ENCODE assay signal across 9 mouse cellular contexts in the genomic region with DNA sequence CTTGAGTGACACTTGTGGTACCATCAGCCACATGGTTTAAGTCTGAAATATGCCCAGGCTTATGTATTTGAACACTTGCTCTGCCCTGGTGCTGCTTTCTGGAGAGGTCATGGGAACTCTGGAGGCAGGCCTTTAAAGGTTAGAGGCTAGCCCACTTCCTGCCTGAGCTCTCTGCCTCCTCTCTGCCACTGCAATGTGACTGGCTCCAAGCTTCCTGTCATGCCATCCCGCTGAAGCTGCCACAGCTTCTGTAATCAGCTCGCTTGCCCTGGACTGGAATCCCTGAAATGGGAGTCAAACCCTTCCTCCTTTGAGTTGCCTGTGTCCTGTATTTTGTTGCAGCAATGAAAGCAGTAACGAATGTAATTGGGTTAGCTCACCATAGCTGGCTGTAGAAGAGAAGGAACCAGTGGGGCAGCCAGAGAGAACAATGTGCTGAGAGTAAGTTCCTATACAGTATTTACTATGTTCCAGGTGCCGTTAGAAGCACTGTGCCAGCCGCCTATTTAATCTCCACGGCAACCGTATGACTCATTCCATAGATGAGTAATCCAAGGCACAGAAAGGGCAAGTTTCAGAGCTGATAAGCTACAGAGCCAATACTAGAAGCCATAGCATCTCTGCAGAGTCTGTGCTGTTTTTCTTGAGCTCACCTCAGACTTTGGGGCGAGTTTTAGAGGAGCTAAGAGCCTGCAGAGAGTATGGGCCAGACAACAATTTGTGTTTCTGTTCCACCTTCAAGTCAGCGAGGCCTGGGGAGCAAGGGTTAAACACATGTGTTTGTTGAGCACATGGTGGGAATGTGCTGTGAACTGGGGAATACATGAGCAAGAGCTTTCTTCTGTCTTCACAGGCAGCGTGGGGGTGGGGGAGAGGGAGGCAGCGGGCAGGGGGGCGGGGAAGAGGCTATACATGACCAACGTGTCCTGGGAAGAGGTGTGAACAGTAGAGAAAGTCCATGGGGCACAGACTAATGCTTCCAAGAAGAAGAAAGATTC. TPM values are rescaled to one million over a fixed set of nuclear protein-coding genes. Genes with fewer than 3 reads are reported as not detected.
DNase-seq lines count a peak whose midpoint lies in the region; ATAC-seq lines count a peak whose summit lies in the region.
"Had no signal": no experiment of that assay in that cellular context is flagged by ENCODE, and none has a peak within 500 bp of the region (broad histone marks: within the 10 kb centered on the region; RNA-seq: fewer than 3 reads in every experiment).

No protein-coding gene starts in this region.

- ATAC-seq in stomach, embryonic 16.5 days (ENCODE audit: insufficient read depth, low FRiP score) = peak; percentile 85
- ATAC-seq in hindbrain, embryonic 12.5 days (ENCODE audit: low FRiP score) = no peak

- H3K27me3 ChIP-seq in heart, embryonic 10.5 days (ENCODE audit: insufficient read depth, poor library complexity, severe bottlenecking) = no peaks in the 10 kb centered on the region
- no peaks in the 10 kb centered on the region for H3K27me3 ChIP-seq in stomach, embryonic 16.5 days (ENCODE audit: control insufficient read depth, insufficient read depth, low read length)
- no peaks in the 10 kb centered on the region for H3K27me3 ChIP-seq in hindbrain, embryonic 12.5 days

- H3K36me3 ChIP-seq in heart, embryonic 10.5 days = no peaks in the 10 kb centered on the region
- H3K36me3 ChIP-seq in stomach, embryonic 16.5 days (ENCODE audit: control insufficient read depth, insufficient read depth, low read length) = no peaks in the 10 kb centered on the region
- no peaks in the 10 kb centered on the region for H3K36me3 ChIP-seq in hindbrain, embryonic 12.5 days

- 56% methylated on average over 13 of the region's 13 CpGs for WGBS in heart, embryonic 10.5 days
- WGBS in stomach, embryonic 16.5 days = 44% methylated on average over 13 of the region's 13 CpGs
- WGBS in hindbrain, embryonic 12.5 days = 73% methylated on average over 13 of the region's 13 CpGs

- peak overlapping the region; percentile 73 for H3K27ac ChIP-seq in heart, embryonic 10.5 days
- H3K27ac ChIP-seq in stomach, embryonic 16.5 days (ENCODE audit: low read length) = peak overlapping the region; percentile 73
- H3K27ac ChIP-seq in hindbrain, embryonic 12.5 days = no peak overlapping the region

- peaks cover 32% of the 10 kb centered on the region for H3K4me1 ChIP-seq in heart, embryonic 10.5 days
- peaks cover 27% of the 10 kb centered on the region for H3K4me1 ChIP-seq in stomach, embryonic 16.5 days (ENCODE audit: control insufficient read depth, insufficient read depth, low read length)
- peaks cover 5% of the 10 kb centered on the region; the same call in 1 of the 2 replicates for H3K4me1 ChIP-seq in hindbrain, embryonic 12.5 days

- DNase-seq in heart, embryonic 10.5 days (ENCODE audit: low spot score) = no peak
- DNase-seq in heart, adult 8-10 months (ENCODE audit: low spot score) = no peak
- peak; percentile 65 for DNase-seq in urinary bladder, postnatal 14 days (ENCODE audit: low spot score)
- no peak for DNase-seq in urinary bladder, postnatal 4 days (ENCODE audit: low spot score in 2 of 2)
- peak; percentile 27 to 68 for DNase-seq in left cerebral cortex, postnatal 14 days (ENCODE audit: low spot score in 2 of 2)
- DNase-seq in kidney, adult 8-10 months = no peak

- no peak overlapping the region for H3K4me2 ChIP-seq in stomach, embryonic 16.5 days (ENCODE audit: low read depth, low read length)
- H3K4me2 ChIP-seq in hindbrain, embryonic 12.5 days (replicated peaks) = no peak overlapping the region

- intact Hi-C loops in left cerebral cortex, postnatal 14 days (cut with DNase I) = no loop called here

- no peak overlapping the region for H3K4me3 ChIP-seq in heart, embryonic 10.5 days
- H3K4me3 ChIP-seq in stomach, embryonic 16.5 days (replicated peaks; ENCODE audit: low read length) = no peak overlapping the region
- no peak overlapping the region for H3K4me3 ChIP-seq in hindbrain, embryonic 12.5 days
- H3K4me3 ChIP-seq: megakaryocyte, embryonic 14.5 days had no signal

- H3K9ac ChIP-seq in stomach, embryonic 16.5 days (ENCODE audit: low read length) = no peak overlapping the region
- no peak overlapping the region for H3K9ac ChIP-seq in hindbrain, embryonic 12.5 days

- H3K9me3 ChIP-seq in heart, embryonic 10.5 days = no peaks in the 10 kb centered on the region
- H3K9me3 ChIP-seq in stomach, embryonic 16.5 days (replicated peaks; ENCODE audit: control insufficient read depth, low read length) = no peaks in the 10 kb centered on the region
- H3K9me3 ChIP-seq in hindbrain, embryonic 12.5 days (replicated peaks) = no peaks in the 10 kb centered on the region
- H3K9me3 ChIP-seq: megakaryocyte, embryonic 14.5 days had no signal

RNA-seq across cellular contexts. Expression of a gene that starts 15.3 kb away (rescaled TPM):
- polyA plus RNA-seq in heart, embryonic 10.5 days (2016; fragmentation: Nextera tagmentation; extraction: Ambion mirVana) = 39.9 and 51.2 TPM in 2 replicates
- 10 to 100 TPM; 27.3 to 36.6 (median 30.5) TPM for total RNA-seq in heart, adult 8-10 months (2022)
- total RNA-seq in left cerebral cortex, postnatal 14 days (2021) = 10 to 100 TPM; 44.5 to 52.2 TPM
- polyA plus RNA-seq in stomach, embryonic 16.5 days (2015; fragmentation: Nextera tagmentation; extraction: Ambion mirVana) = 32.9 and 42.3 TPM in 2 replicates
- polyA plus RNA-seq in hindbrain, embryonic 12.5 days (2016; fragmentation: Nextera tagmentation; extraction: Ambion mirVana) = 70.7 and 79.9 TPM in 2 replicates

Comparison
In these comparisons a context has a peak if more than half of its experiments do, and no peak if none do; other contexts are left out.
1. DNase-seq: peak in urinary bladder, postnatal 14 days (single experiment) and left cerebral cortex, postnatal 14 days (2 of 2); none in heart, embryonic 10.5 days (single experiment), heart, adult 8-10 months (single experiment), urinary bladder, postnatal 4 days (0 of 2) and kidney, adult 8-10 months (0 of 2).